Mouse (Mus musculus) erythroblast, embryonic 14.5 days (primary cell): Measurements from ENCODE around the gene Spint1. TPM values are rescaled to one million over a fixed set of nuclear protein-coding genes. Genes with fewer than 3 reads are reported as not detected.

ENCODE experiments used
- H3K27me3 ChIP-seq: 2 replicates; pipeline ENCODE4 v1.6.1; 2012; ENCODE audit warnings: inconsistent platforms; ENCODE audit not compliant: control insufficient read depth
- H3K36me3 ChIP-seq: 2 replicates; pipeline ENCODE4 v1.6.1; 2012; ENCODE audit warnings: mild to moderate bottlenecking, inconsistent platforms; ENCODE audit not compliant: control insufficient read depth
- H3K4me1 ChIP-seq: 2 replicates; pipeline ENCODE4 v1.6.1; 2012; ENCODE audit warnings: inconsistent platforms; ENCODE audit not compliant: control insufficient read depth
- H3K4me3 ChIP-seq: replicated peaks from 2 replicates; pipeline ENCODE3; 2012; ENCODE audit warnings: moderate library complexity, mild to moderate bottlenecking, inconsistent platforms
- H3K9me3 ChIP-seq: 2 replicates; pipeline ENCODE4 v1.6.1; 2012; ENCODE audit warnings: low read length, inconsistent platforms, mixed read lengths; ENCODE audit not compliant: control insufficient read depth
- GATA1 ChIP-seq: IDR thresholded peaks from 2 replicates; pipeline ENCODE4 v1.6.1; 2012; ENCODE audit warnings: low read length, inconsistent platforms, mixed read lengths
- TAL1 ChIP-seq: IDR thresholded peaks from 3 replicates; pipeline ENCODE4 v1.6.1; 2012; ENCODE audit warnings: low read length, inconsistent platforms, mixed read lengths
- polyA plus RNA-seq: library from polyadenylated mRNA; stranded (reverse); fragments of >175 nt; gene quantifications from 2 replicates; pipeline ENCODE4 v1.2.3, GENCODE M21; 2012

The Spint1 gene
- polyA plus RNA-seq, 1 experiment, result not detected

GRCm38 (mm10) chr2:119281899-119282565 lies 44.9 kb downstream of the Spint1 start:
- no peaks in the 10 kb centered on the region for H3K9me3 ChIP-seq
- H3K4me3 ChIP-seq, result no peak overlapping the region
- no peaks in the 10 kb centered on the region for H3K36me3 ChIP-seq
- H3K4me1 ChIP-seq, result no peaks in the 10 kb centered on the region; the same call in 1 of the 2 replicates
- TF ChIP-seq TAL1, result no peak
- TF ChIP-seq GATA1, result no peak
- H3K27me3 ChIP-seq, result no peaks in the 10 kb centered on the region

- TF ChIP-seq GATA1 (no peak), TAL1 (no peak)
- H3K4me3 ChIP-seq, result no peak overlapping the region
- no peaks in the 10 kb centered on the region for H3K27me3 ChIP-seq
- peaks cover 18% of the 10 kb centered on the region for H3K36me3 ChIP-seq
- no peaks in the 10 kb centered on the region for H3K9me3 ChIP-seq
- H3K4me1 ChIP-seq, result peaks cover 29% of the 10 kb centered on the region
Observed at GRCm38 (mm10) chr2:119287372-119287771, 50.2 kb downstream of the Spint1 start.

GRCm38 (mm10) chr2:119288270-119288882 lies 51.2 kb downstream of the Spint1 start, which contains the start of gene Vps18:
TSS of gene Vps18 (plus strand) at chr2:119288740.
- H3K4me1 ChIP-seq, result peaks cover 29% of the 10 kb centered on the region
- TF ChIP-seq GATA1, result no peak
- no peak for TF ChIP-seq TAL1
- H3K36me3 ChIP-seq, result peaks cover 27% of the 10 kb centered on the region
- peak within 1 kb of the TSS; percentile 81 for H3K4me3 ChIP-seq
- H3K9me3 ChIP-seq, result no peaks in the 10 kb centered on the region
- no peaks in the 10 kb centered on the region for H3K27me3 ChIP-seq

- no peaks in the 10 kb centered on the region for H3K9me3 ChIP-seq
- H3K4me3 ChIP-seq, result peak overlapping the region; percentile 81
- TF ChIP-seq TAL1 (no peak), GATA1 (no peak)
- H3K27me3 ChIP-seq, result no peaks in the 10 kb centered on the region
- H3K4me1 ChIP-seq, result peaks cover 29% of the 10 kb centered on the region
- H3K36me3 ChIP-seq, result peaks cover 34% of the 10 kb centered on the region
Observed at GRCm38 (mm10) chr2:119289014-119289416, 51.9 kb downstream of the Spint1 start.

GRCm38 (mm10) chr2:119292281-119292680 lies 55.1 kb downstream of the Spint1 start:
- H3K36me3 ChIP-seq, result peaks cover 60% of the 10 kb centered on the region
- TF ChIP-seq GATA1 (no peak), TAL1 (no peak)
- H3K9me3 ChIP-seq, result no peaks in the 10 kb centered on the region
- no peaks in the 10 kb centered on the region for H3K27me3 ChIP-seq
- H3K4me1 ChIP-seq, result peaks cover 29% of the 10 kb centered on the region
- no peak overlapping the region for H3K4me3 ChIP-seq

GRCm38 (mm10) chr2:119292852-119293251 lies 55.7 kb downstream of the Spint1 start:
- Histone ChIP-seq H3K4me1 (peaks cover 25% of the 10 kb centered on the region), H3K36me3 (peaks cover 65% of the 10 kb centered on the region), H3K9me3 (no peaks in the 10 kb centered on the region), H3K4me3 (no peak overlapping the region), H3K27me3 (no peaks in the 10 kb centered on the region)
- no peak for TF ChIP-seq TAL1
- TF ChIP-seq GATA1, result no peak

GRCm38 (mm10) chr2:119293311-119293710 lies 56.1 kb downstream of the Spint1 start:
- Histone ChIP-seq H3K4me1 (peaks cover 20% of the 10 kb centered on the region), H3K4me3 (no peak overlapping the region), H3K9me3 (no peaks in the 10 kb centered on the region), H3K27me3 (no peaks in the 10 kb centered on the region), H3K36me3 (peaks cover 68% of the 10 kb centered on the region)
- TF ChIP-seq TAL1 (no peak), GATA1 (no peak)

GRCm38 (mm10) chr2:119293776-119294390 lies 56.7 kb downstream of the Spint1 start:
- Histone ChIP-seq H3K36me3 (peaks cover 74% of the 10 kb centered on the region), H3K27me3 (no peaks in the 10 kb centered on the region), H3K9me3 (no peaks in the 10 kb centered on the region), H3K4me3 (no peak overlapping the region), H3K4me1 (peaks cover 18% of the 10 kb centered on the region)
- TF ChIP-seq GATA1, result no peak
- TF ChIP-seq TAL1, result no peak

GRCm38 (mm10) chr2:119294411-119294810 lies 57.2 kb downstream of the Spint1 start:
- Histone ChIP-seq H3K4me3 (no peak overlapping the region), H3K4me1 (peaks cover 18% of the 10 kb centered on the region), H3K9me3 (no peaks in the 10 kb centered on the region), H3K36me3 (peaks cover 78% of the 10 kb centered on the region), H3K27me3 (no peaks in the 10 kb centered on the region)
- TF ChIP-seq TAL1 (no peak), GATA1 (no peak)
